Mouse (Mus musculus): ENCODE measurements around the gene Mapk8ip3. TPM values are rescaled to one million over a fixed set of nuclear protein-coding genes. Genes with fewer than 3 reads are reported as not detected.

Mapk8ip3 gene
- polyA plus RNA-seq, 2 experiments: 41.4 to 186 TPM

GRCm38 (mm10) chr17:24937266-24937665 lies 489 bp upstream of the Mapk8ip3 start:
- WGBS: 43% methylated on average over 6 of the region's 6 CpGs
- no peak for TF ChIP-seq POLR2A (IDR thresholded peaks at IDR 0.05; ENCODE audit: borderline replicate concordance, extremely low read depth, insufficient read depth, insufficient read length)

GRCm38 (mm10) chr17:24935666-24936065 lies 1.1 kb downstream of the Mapk8ip3 start:
- TF ChIP-seq POLR2A (IDR thresholded peaks at IDR 0.05; ENCODE audit: borderline replicate concordance, extremely low read depth, insufficient read depth, insufficient read length): no peak
- peaks cover 6% of the 10 kb centered on the region; the same call in 1 of the 2 replicates for H3K36me3 ChIP-seq (ENCODE audit: control insufficient read depth, insufficient read depth, low read length)
- peaks cover 13% of the 10 kb centered on the region for H3K4me1 ChIP-seq (ENCODE audit: control insufficient read depth, insufficient read depth, low read length)
- H3K9me3 ChIP-seq (ENCODE audit: control insufficient read depth, low read length): no peaks in the 10 kb centered on the region
- H3K4me2 ChIP-seq (replicated peaks; ENCODE audit: low read depth, low read length, severe bottlenecking): peak overlapping the region; percentile 54
- ATAC-seq (ENCODE audit: low FRiP score, low read depth) (no peak), DNase-seq (ENCODE audit: low spot score) (no peak)
- peak overlapping the region; percentile 86 for H3K9ac ChIP-seq (ENCODE audit: low read depth, low read length, severe bottlenecking)
- peak overlapping the region; percentile 90 for H3K4me3 ChIP-seq (replicated peaks; ENCODE audit: low read length)
- no peak overlapping the region for H3K27ac ChIP-seq (replicated peaks; ENCODE audit: low read depth, low read length)
- H3K27me3 ChIP-seq (ENCODE audit: control insufficient read depth, insufficient read depth, low read length): no peaks in the 10 kb centered on the region

More at GRCm38 (mm10) chr17:24937266-24937665, 489 bp upstream of the Mapk8ip3 start:
- Histone ChIP-seq H3K36me3 (ENCODE audit: control insufficient read depth, insufficient read depth, low read length) (peaks cover 6% of the 10 kb centered on the region; the same call in 1 of the 2 replicates), H3K9me3 (ENCODE audit: control insufficient read depth, low read length) (no peaks in the 10 kb centered on the region), H3K27ac (replicated peaks; ENCODE audit: low read depth, low read length) (peak overlapping the region; percentile 55), H3K9ac (ENCODE audit: low read depth, low read length, severe bottlenecking) (peak overlapping the region; percentile 86), H3K27me3 (ENCODE audit: control insufficient read depth, insufficient read depth, low read length) (no peaks in the 10 kb centered on the region), H3K4me3 (replicated peaks; ENCODE audit: low read length) (peak overlapping the region; percentile 90), H3K4me2 (replicated peaks; ENCODE audit: low read depth, low read length, severe bottlenecking) (peak overlapping the region; percentile 54), H3K4me1 (ENCODE audit: control insufficient read depth, insufficient read depth, low read length) (peaks cover 13% of the 10 kb centered on the region)
- DNase-seq (ENCODE audit: low spot score) (no peak), ATAC-seq (ENCODE audit: low FRiP score, low read depth) (peak; percentile 3; the same call in 1 of the 2 replicates)

GRCm38 (mm10) chr17:24934926-24935325 lies 1.9 kb downstream of the Mapk8ip3 start:
- ATAC-seq (ENCODE audit: low FRiP score, low read depth) (no peak), DNase-seq (ENCODE audit: low spot score) (no peak)
- 84% methylated on average over 4 of the region's 4 CpGs for WGBS
- H3K4me1 ChIP-seq (ENCODE audit: control insufficient read depth, insufficient read depth, low read length): peaks cover 13% of the 10 kb centered on the region
- peak overlapping the region; percentile 86 for H3K9ac ChIP-seq (ENCODE audit: low read depth, low read length, severe bottlenecking)
- peaks cover 6% of the 10 kb centered on the region; the same call in 1 of the 2 replicates for H3K36me3 ChIP-seq (ENCODE audit: control insufficient read depth, insufficient read depth, low read length)
- peak overlapping the region; percentile 90 for H3K4me3 ChIP-seq (replicated peaks; ENCODE audit: low read length)
- peak overlapping the region; percentile 54 for H3K4me2 ChIP-seq (replicated peaks; ENCODE audit: low read depth, low read length, severe bottlenecking)
- H3K27me3 ChIP-seq (ENCODE audit: control insufficient read depth, insufficient read depth, low read length): no peaks in the 10 kb centered on the region
- H3K27ac ChIP-seq (replicated peaks; ENCODE audit: low read depth, low read length): no peak overlapping the region
- no peak for TF ChIP-seq POLR2A (IDR thresholded peaks at IDR 0.05; ENCODE audit: borderline replicate concordance, extremely low read depth, insufficient read depth, insufficient read length)
- H3K9me3 ChIP-seq (ENCODE audit: control insufficient read depth, low read length): no peaks in the 10 kb centered on the region

- no peak overlapping the region for H3K27ac ChIP-seq (replicated peaks; ENCODE audit: low read depth, low read length)
- WGBS: 79% methylated on average over 4 of the region's 4 CpGs
- no peak for TF ChIP-seq POLR2A (IDR thresholded peaks at IDR 0.05; ENCODE audit: borderline replicate concordance, extremely low read depth, insufficient read depth, insufficient read length)
- H3K36me3 ChIP-seq (ENCODE audit: control insufficient read depth, insufficient read depth, low read length): peaks cover 8% of the 10 kb centered on the region; the same call in 1 of the 2 replicates
- ATAC-seq (ENCODE audit: low FRiP score, low read depth) (no peak), DNase-seq (ENCODE audit: low spot score) (no peak)
- H3K4me3 ChIP-seq (replicated peaks; ENCODE audit: low read length): no peak overlapping the region
- peaks cover 13% of the 10 kb centered on the region for H3K4me1 ChIP-seq (ENCODE audit: control insufficient read depth, insufficient read depth, low read length)
- no peak overlapping the region for H3K4me2 ChIP-seq (replicated peaks; ENCODE audit: low read depth, low read length, severe bottlenecking)
- H3K9ac ChIP-seq (ENCODE audit: low read depth, low read length, severe bottlenecking): no peak overlapping the region
- no peaks in the 10 kb centered on the region for H3K9me3 ChIP-seq (ENCODE audit: control insufficient read depth, low read length)
- H3K27me3 ChIP-seq (ENCODE audit: control insufficient read depth, insufficient read depth, low read length): no peaks in the 10 kb centered on the region
These were observed 3.6 kb downstream of the Mapk8ip3 start for GRCm38 (mm10) chr17:24933163-24933562.

GRCm38 (mm10) chr17:24932431-24932830 lies 4.3 kb downstream of the Mapk8ip3 start:
- ATAC-seq (ENCODE audit: low FRiP score, low read depth): no peak
- Histone ChIP-seq H3K27ac (replicated peaks; ENCODE audit: low read depth, low read length) (no peak overlapping the region), H3K36me3 (ENCODE audit: control insufficient read depth, insufficient read depth, low read length) (peaks cover 11% of the 10 kb centered on the region), H3K4me1 (ENCODE audit: control insufficient read depth, insufficient read depth, low read length) (peaks cover 13% of the 10 kb centered on the region), H3K9me3 (ENCODE audit: control insufficient read depth, low read length) (no peaks in the 10 kb centered on the region), H3K27me3 (ENCODE audit: control insufficient read depth, insufficient read depth, low read length) (no peaks in the 10 kb centered on the region), H3K4me2 (replicated peaks; ENCODE audit: low read depth, low read length, severe bottlenecking) (no peak overlapping the region), H3K9ac (ENCODE audit: low read depth, low read length, severe bottlenecking) (no peak overlapping the region), H3K4me3 (replicated peaks; ENCODE audit: low read length) (no peak overlapping the region)
- no peak for DNase-seq (ENCODE audit: low spot score)
- no peak for TF ChIP-seq POLR2A (IDR thresholded peaks at IDR 0.05; ENCODE audit: borderline replicate concordance, extremely low read depth, insufficient read depth, insufficient read length)
- 98% methylated on average over 4 of the region's 4 CpGs for WGBS
